Mouse (Mus musculus) B cell, adult (primary cell): ENCODE measurements around the gene Med21. TPM values are rescaled to one million over a fixed set of nuclear protein-coding genes. Genes with fewer than 3 reads are reported as not detected.

Experiments
- total RNA-seq: library from RNA; stranded (reverse); gene quantifications from 4 replicates; pipeline ENCODE4 v1.2.4, GENCODE M21; 2023; ENCODE audit not compliant: inconsistent age

The Med21 gene
- total RNA-seq = 35.7 to 39.7 TPM (median 36.6 TPM) in 4 replicates

GRCm38 (mm10) chr6:146642276-146643183 is at the start of gene Med21, which contains the start of gene Tm7sf3:
Gene Med21 (plus strand): TSS chr6:146642547.
Gene Tm7sf3 (minus strand): TSS chr6:146642824.

Other genes with a start within 250 kb of the Med21 start
- gene Itpr2, start 140.3 kb upstream of the Med21 start, total RNA-seq = 157 to 183 TPM (median 161 TPM) in 4 replicates
- gene Fgfr1op2, start 65.3 kb upstream of the Med21 start, total RNA-seq = 82.8 to 104 TPM (median 91.9 TPM) in 4 replicates
- 60.6 to 71.6 TPM (median 66.4 TPM) in 4 replicates for gene Ints13, start 64.7 kb upstream of the Med21 start, total RNA-seq
- gene Tm7sf3, start 277 bp downstream of the Med21 start, total RNA-seq = 5.5 to 9.0 TPM (median 8.3 TPM) in 4 replicates
- gene Stk38l, start 82.4 kb downstream of the Med21 start, total RNA-seq = 14.9 to 20.0 TPM (median 16.5 TPM) in 4 replicates
- gene Arntl2, start 153.5 kb downstream of the Med21 start, total RNA-seq = not detected in 4 replicates
- not detected in 4 replicates for gene Smco2, start 207.6 kb downstream of the Med21 start, total RNA-seq
- 9.1 to 11.4 TPM (median 10.4 TPM) in 4 replicates for gene Ppfibp1, start 245.9 kb downstream of the Med21 start, total RNA-seq